Mouse (Mus musculus) retina, embryonic 14.5 days (tissue): Measurements from ENCODE around the gene Cnih1.
A peak's percentile ranks its signal among the peaks of the same experiment; 100 is the strongest.
"Not testable (repeated sequence)": the region's sequence is repeated elsewhere in the genome, so short reads cannot be mapped to it uniquely, and the experiment has no call there.

ENCODE experiments used
- DNase-seq: peaks from one replicate; pipeline ENCODE4 v3.0.0-alpha.2; 2015; ENCODE audit warnings: low spot score

Cnih1 gene

DNA sequence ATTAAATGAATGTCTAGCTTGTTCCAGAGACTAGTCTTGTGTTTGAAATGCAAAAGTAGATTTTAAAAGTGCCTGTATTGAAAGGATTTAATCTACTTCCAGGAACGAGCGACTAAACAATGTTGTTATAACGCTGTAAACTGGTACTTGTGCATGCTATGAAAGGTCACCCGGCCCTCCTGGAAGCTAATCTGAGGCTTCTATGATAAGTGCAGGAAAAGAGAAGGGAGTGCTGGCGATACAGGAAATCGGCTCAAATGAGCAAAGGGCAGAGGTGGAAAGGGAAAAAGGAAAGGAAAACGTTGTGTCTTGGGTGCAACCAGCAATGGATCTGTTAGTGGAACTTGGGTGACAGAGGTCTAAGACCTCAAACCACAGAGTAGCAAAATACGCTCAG lies 292 bp upstream of the Cnih1 start:
- no peak for DNase-seq

DNA sequence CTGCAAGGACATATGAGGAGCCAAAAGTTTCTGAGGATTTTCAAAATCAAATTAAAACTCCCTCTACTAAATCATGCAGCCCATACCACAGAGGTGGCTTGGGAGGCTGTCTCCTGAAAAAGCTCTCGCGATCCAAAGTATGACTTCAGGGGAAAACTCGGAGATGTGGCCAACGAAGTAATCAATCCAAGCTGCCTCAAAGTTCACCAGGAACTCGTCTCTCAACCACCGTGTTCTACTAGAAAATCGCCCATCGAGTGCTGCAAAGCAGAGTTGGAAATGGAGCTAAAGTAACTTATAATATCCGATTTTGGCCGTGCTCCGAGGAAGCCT lies 791 bp downstream of the Cnih1 start:
- DNase-seq = no peak

DNA sequence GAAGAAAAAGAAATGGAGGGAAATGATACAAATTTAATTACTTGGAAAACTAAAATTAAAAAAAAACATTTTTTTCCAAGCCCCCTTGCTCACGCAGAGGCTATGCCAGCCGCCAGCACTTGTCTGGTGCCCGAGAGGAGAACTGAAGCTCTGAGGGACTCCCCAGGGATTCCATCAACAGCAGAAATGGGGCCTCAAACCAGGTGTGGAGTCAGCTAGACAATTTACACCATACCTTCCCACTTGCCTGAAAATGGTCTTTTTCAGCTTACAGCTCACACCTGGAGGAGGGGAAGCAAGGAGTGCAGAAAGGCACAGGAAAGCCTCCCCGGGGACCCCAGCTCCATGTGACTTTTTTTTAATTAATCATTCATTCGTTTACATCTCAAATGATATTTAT lies 3.0 kb downstream of the Cnih1 start:
- no peak for DNase-seq

DNA sequence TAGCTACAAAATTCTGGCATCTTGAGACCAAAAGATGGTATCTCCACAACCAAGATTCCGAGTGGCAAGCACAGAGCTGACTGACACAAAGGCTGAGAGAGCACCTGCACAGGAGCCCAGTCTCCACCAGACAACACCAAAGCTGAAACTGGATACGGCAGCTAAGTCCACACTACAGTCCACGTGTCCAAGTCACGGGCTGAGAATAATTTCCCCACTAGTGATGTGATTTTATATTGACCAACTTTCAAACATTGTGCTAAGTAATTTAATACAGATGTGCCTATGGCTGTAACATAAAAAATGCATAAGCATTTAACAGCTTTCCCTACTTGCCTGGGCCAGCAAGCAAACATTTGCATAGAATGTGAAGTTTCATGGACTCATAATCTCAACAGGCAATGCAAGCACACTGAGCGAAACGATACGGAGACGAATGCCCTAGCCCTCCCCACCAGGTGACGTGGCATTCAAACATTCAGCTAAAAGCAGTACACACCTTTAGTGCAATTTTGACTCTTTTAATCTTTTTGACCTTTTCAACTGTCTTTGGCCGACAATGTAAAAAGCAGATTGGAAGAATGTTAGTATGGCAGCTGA lies 4.8 kb downstream of the Cnih1 start:
- no peak for DNase-seq

DNA sequence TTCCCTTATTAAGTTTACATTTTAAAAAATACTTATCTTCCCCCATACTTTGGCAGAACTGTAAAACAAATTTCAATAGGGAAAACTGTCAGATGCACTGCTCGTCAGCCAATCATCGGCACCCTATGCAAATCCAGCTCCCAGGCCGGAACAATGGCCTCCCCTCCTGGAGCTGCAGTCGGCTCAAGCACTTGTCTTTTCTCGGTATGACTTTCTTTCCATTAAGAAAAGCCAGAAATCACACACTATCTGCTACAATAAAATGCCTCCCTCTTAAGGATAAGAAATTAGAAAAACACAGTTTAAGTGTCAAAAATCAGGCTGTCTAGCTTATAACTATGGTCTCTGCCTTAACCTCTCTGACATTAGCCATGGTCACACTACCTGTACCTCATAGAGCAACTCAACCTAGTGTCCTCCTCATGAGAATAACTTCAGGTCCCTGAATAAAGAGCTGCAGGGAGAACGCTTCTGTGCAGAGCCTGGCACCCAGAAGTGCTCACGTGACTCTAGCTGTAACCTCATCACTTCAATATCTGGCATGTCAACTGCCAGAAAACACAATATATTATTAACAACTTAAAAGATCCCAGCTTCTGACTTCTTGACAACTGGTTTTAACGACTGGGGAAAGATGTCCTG lies 5.9 kb downstream of the Cnih1 start:
- DNase-seq = no peak

DNA sequence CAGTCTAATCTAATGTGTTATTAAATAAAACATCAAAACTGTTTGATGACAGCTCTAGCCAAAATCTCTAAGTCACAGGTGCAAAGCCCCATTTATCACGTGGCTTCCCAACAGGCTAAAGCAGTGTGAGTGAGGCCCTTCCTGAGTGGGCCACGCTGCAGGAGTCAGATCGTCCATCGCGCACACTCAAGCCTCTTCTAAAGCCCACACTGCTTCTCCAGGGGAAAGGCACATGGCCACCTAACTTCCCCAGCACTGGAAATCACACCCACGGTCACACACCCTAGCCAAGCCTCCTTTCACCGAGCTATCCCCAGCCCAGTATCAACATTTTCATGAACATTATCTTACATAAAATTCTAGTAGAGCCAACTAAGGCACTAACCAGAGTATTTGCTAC lies 7.1 kb downstream of the Cnih1 start:
- DNase-seq = no peak

DNA sequence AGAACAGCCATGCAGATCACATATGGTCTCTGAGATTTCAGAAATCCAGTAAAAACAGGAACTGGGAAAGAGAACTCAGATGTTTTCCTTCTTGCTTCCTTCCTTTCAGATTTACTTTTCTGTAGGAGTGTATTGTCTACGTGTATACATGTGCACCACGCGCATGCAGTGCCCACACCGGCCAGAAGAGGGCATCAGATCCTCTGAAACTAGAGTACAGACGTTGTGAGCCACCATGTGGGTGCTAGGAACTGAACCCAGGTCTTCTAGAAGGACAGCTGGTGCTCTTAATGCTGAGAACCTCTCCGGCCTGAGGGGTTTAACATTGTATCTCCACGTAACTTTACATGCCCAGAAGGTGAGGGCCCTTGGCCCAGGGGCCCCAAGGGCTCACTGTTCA lies 9.0 kb downstream of the Cnih1 start:
- no peak for DNase-seq

DNA sequence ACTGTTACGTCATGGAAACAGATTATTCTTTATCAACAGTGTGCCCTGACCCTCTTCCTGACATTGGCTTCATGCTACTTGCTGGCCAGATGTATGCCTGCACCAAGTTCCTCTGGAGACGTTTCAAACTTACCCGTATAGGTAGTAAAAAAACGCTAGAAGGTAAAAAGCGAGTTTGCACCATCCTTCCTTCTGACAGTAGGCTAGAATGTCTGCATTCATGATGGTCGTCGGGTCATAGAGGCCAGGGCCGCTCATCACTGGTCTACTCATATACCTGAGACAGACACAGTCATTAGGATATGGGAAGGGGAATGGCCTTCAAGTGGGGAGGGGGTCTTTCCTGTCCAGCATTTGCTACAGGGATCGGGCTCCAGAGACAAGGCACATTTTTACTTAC lies 9.5 kb downstream of the Cnih1 start:
- no peak for DNase-seq

DNA sequence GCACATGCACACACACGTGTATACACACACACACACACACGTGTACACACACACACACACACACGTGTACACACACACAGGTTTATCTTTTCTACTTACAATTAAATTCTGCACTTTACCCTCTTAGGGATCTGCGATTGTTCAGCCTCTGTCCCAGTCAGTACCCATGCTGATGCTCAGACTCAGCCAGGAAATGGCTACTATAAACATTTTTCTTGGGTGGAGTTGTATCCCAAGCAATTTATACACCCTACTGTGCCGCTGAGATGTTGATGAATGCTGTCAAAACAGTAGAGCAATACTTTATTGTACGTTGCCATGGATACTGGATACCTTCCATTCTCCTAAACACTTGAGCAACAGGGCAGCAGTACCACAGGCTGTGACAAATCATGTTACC lies 18.2 kb downstream of the Cnih1 start:
- no peak for DNase-seq

DNA sequence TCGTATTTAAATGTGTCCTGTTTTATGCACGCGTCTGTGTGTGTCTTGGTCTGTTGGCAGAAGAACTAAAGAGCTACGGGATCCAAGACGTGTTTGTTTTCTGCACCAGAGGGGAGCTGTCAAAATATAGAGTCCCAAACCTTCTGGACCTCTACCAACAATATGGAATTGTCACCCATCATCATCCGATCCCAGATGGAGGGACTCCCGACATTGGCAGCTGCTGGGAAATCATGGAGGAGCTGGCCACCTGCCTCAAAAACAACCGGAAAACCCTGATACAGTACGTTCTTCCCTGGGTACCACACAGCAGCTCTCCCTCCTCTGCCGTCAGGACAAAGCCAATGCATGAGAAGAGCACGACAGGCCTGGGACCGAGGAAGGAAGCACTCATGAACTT lies 21.1 kb downstream of the Cnih1 start:
- DNase-seq = no peak

DNA sequence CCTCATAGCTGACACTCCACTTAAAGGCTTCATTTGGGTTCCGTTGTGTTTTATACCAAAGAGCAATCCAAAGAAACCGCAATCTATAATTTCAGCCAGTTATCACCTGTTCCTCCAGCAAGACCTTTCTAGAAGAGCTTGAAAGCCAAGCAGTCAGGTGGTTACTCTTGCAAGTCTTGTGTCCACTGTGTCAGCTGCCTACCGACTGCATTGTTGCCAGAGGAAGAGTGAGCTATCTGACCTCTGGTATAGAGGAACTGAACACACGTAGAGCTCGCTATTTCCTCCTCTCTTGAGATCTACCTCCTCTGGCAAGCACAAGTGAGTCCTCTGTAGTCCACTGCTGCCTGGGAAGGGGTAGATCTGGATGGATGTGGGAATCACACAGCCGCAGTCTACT lies 27.0 kb downstream of the Cnih1 start:
- no peak for DNase-seq

DNA sequence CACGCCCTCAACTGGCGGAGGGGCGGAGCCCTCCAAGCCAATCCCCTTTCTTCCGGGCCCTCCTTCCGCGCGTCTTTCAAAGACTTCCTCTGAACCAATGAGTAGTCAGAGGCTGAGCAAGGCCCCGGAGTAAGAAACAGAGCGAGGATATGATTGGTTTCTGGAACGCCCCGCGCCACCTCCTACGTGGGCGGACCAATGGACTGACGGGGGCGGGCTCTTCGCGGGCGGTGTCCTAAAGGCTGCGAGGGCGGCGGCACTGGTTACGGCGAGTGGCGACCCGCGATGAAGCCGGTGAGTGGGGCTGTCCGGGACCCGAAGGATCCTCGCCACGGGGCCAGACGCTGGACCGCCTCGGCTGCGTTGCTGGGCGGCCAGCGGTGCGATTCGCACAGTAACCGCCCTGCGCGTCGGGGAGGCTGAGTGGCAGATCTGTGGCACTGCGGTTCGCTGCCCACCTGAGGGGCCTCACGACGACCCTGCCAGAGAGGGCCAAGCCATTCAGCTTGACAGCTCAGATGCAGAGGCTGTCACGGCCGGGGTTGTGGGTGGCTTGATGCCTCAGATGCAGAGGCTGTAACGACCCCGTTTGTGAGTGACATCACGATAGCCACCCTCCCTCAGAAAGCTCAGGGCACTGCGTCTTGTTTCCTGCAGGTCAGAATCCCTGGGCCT lies 27.7 kb downstream of the Cnih1 start, which contains the start of gene Cdkn3:
TSS of gene Cdkn3 (plus strand) at position 187 of the 675 bp plus-strand sequence.
- peak; percentile 93 for DNase-seq

DNA sequence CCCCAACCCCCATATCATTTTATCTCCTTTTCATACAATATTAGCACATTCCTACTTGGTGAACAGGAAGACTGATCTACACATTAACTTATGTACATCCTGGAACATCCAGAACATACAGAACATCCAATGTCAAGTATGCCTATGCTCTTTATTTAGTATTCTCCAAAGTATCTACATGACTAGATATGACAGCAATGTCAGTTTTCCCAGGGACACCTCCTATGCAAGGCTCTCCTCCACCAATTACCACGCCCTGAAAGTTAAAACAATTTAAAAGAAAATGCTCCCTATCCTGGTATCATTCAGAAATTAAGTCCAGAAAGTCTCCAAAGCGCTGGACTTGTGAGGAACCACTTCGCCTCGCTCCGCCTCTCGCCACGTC lies 28.2 kb downstream of the Cnih1 start:
- no peak for DNase-seq

DNA sequence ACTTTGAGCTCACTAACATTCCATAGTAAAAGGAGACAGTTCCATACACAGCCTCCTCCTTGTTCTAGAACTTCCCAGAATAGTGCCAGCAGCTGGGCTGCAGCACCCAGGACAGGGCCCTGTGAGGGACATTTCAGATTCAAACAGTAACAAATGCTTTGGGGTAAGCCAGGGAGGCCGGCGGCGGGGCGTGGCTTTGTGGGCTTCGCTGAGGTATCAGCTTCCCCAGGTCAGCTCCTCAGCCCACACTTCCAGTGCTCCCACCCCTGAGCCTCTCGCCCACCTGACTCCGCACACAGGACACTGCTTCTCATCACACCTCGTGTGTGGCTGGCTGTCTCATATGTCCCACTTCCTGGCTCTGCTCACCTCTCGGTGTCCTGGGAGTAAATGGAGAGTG lies 30.5 kb downstream of the Cnih1 start:
- DNase-seq = no peak

DNA sequence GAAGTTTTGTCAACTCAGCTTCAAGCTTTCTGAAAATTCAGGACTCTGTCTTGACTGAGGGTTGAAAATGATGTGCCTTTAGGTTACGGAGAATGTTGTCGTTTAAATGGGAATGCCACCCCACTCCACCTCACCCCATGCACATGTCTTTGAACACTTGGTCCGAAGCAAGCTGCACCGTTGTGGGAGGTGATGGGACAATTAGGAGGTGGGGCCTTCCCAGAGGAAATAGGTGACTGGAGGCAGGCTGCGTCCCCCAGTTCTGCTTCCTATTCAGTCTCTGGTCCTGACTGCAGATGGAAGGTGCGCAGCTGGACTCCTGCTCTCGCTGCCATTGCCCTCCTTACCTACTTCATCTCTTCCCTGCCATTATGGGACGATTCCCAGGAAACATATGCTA lies 32.4 kb downstream of the Cnih1 start:
- DNase-seq = no peak

DNA sequence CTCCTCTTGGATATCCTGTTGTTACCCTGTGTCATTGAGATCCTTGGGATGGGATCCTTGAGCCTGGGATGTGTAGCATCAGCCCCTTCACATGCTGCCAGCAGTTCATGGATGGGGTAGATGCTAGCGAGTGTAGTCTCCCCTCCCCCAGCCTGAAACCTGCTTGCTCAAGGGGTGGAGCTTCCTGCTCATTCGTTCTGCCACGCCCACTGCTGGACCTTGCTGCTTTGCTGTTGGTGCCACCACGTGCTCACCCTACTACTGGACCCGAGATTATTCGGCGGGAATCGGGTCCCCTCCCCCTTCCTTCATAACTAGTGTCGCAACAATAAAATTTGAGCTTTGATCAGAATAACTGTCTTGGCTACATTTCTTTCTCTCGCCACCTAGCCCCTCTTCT lies 33.8 kb downstream of the Cnih1 start:
- not testable (repeated sequence) for DNase-seq

DNA sequence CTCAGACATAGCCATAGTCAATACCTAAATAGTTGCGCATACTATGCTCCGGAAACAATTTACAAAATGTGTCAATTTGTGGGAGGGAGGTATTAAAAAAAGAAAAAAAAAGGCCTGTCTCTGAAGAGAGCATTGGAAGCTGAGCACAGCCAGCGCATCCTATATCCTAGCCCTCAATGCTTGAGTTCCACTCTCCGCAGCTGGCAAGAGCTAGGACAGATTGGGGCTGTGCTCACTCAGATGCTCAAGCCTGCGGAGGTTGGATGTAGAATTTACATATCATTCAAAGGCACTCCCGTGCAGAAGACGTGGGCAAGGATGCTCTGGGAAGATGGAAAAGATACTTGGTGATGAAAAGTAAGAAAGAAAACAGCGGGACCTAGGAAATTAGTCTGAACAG lies 42.8 kb downstream of the Cnih1 start:
- DNase-seq = no peak

DNA sequence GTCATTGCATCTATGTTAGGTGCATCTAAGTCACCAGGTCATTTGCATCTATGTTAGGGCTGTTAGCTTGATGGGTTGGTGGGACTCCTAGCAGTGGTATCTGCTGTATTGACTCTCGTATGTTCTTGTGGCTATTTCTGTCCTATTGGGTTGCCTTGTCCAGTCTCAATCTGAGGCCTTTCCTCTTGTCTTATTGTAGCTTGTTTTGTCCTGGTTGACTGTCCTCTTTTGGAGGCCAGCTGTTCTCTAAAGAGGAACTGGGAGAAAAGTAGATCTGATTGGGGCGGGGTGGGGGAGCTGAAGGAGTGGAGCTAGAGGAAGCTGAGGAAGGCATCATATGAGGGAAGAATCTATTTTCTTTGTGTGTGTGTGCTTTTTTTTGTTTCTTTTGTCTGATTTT lies 45.5 kb downstream of the Cnih1 start:
- no peak for DNase-seq

DNA sequence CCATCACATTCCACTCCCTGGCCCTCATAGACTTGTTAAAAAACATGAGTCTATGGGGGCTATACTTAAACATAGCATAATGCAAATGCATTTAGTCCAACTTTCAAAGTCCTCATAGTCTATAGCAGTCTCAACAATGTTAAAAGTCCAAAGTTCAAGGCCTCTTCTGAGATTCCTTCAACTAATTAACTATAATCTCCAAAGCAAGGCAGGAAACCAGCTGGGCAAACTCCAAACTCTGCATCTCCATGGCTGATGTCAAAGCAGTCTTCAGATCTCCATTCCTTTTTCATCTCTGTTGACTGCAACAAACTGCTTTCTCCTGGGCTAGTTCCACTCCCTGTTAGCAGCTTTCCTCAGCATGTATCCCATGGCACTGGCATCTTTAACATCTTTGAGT lies 50.9 kb downstream of the Cnih1 start:
- DNase-seq = not testable (repeated sequence)

DNA sequence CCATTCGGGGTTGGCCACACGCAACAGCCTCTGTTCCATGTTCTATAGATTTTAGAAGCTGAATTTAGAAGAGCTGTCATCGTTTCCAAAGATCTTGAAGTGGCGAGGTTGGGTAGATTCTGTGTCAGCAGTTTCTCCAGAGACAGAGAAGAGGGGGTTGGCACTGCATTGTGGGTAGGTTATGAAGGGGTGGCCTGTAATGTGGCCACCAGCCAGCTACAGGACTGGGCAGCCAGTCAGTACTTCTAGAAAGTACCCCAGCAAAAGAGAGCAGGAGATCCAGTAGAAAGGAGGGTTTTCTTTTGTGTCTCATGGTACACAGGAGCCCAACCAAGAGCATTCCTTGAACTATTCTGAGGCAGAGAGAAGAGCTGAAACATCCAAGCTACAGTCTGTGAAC lies 51.8 kb downstream of the Cnih1 start:
- no peak for DNase-seq

DNA sequence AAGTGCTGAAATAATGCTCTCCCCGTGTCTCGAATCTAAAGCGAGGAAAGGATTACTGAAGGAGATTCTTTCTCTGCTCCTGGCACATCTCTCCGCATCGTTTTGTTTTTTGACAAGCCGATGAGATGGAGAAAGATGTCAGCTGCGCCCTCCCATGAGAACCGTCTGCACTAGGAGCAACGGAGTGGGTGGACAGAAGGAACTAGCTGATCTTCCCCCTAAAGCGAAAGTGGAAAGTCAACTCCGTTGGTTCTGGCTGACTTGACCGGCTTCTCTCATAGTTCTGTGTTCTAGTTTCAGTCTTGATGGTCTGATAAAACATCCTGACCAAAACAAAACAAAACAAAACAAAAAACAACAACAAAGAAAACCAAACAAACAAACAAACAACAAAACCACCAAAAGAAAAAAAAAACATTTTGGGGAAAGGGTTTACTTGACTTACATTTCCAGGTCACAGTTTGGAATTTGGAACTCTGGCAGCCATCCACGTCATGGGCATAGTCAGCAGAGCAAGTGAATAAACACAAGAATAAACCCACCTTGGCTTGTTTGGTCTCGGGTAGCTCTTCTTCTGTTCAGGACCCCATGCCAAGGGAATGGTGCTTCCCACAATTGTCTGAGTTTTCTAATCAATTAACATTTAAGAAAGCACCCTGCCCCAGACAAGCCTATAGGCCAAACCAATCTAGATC lies 53.3 kb downstream of the Cnih1 start:
- DNase-seq = no peak

DNA sequence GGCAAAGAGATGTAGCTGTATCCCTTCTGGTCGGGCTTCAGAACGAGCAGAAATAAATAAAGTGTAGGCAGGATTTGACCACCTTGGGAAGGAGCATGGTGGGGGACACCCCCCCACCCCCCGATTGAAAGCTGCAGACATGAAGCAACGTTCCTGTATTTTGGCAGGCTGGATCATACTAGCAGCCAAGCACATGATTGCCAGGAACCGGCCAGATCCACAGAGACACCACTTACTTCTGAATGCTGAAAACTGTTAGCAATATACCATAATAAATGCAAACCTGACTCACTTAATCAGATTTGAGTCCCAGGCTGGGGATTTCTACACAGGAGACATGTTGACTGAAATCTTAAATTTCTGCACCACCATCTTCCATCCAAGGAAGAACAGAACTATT lies 53.9 kb downstream of the Cnih1 start:
- DNase-seq = no peak

DNA sequence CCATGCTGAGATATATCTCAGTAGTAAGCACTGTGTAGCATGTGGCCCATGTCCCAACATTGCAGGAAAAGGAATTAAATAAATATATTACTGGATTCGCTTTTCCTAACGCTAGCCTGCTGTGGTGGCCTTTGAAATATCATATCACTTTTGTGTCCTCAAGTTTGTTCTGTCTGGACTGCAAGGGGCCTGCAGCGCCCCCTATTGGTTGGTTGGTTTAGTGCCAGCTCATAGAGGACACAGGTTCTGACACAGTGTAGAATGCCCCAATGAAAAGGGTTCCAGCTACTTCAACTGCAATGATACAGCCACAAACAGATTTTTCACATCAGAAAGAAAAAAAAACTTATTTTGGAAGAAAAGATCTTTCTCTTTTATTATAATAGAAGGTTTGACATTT lies 62.5 kb downstream of the Cnih1 start:
- peak; percentile 61 for DNase-seq
